Mouse (Mus musculus) spleen, postnatal 14 days (tissue): Measurements from ENCODE around the gene Galns.
A peak's percentile ranks its signal among the peaks of the same experiment; 100 is the strongest.

ENCODE experiments used
- DNase-seq, 2 experiments: peaks; one replicate each; pipeline ENCODE4 v3.0.0; 2021 to 2022; ENCODE audit warnings: low spot score in 2 of 2

Gene Galns

DNA sequence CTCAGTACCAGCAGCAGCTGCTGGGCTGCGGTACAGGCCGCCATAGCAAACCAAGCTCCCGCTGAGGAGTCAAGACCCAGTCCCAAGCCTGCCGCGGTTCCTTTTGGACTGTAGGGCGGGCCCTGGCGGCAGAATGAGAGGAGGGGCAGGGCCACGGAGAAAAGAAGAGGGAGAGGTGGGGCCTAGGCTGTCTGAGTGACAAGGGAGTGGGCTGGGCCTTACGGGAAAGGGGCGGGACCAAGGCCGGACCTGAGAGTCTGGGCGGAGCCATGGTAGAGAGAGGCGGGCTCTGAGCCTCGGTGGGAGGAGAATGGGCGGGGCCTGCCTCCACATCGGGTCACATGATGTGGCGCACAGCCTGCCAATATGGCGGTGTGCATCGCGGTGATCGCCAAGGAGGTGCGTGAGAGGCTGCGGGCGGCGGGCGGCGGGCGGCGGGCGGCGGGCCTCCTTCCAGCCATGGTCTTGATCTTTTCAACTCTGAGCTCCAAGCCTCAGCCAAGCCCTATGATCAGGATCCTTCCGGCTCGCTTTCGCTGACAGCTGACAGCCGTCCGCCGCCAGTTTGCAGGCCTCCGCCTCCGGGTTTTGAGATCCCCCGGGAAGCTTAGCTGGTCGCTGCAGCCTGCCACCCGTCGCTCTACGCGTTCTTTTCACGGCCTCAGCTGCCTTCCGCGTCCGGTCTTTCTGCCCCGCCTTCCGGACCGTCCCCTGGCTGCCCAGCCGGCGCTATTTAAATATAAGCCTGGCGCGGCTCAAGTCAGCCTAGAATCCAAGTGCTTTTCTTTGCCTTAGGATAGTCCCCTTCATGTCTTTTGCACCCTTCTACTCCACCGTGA lies at the start of gene Galns, which contains the start of gene Trappc2l:
Galns (minus strand) TSS at position 169 of the 839 bp plus-strand sequence.
Trappc2l (plus strand) TSS at position 346 of the 839 bp plus-strand sequence.
- peak; percentile 92 to 93 for DNase-seq

DNA sequence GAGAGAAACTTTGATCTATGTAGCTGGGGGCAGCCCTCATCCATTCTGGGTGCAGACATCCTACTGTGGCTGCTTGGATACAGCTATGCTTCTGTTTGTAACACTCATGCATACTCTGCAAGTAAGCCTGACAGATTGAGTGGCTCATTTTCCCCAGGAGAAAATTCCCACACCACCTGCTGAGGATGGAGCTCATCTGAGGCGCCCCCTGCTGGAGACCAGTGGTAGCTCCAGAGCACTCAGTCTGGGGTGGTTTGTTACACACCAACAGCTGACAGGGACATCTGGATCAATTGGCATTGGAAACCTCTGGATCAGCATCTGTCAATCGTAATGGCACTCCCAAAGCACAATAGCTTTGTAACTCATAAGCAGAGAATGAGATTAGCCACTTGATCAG lies 48.8 kb upstream of the Galns start:
- DNase-seq, result no peak

GRCm38 (mm10) chr8:122658807-122659160 lies 47.5 kb upstream of the Galns start:
- no peak for DNase-seq

- DNase-seq, result no peak
These were observed 47.0 kb upstream of the Galns start for GRCm38 (mm10) chr8:122658149-122658806.

- DNase-seq, result peak; percentile 52
These were observed 45.1 kb upstream of the Galns start for GRCm38 (mm10) chr8:122656056-122656999.

GRCm38 (mm10) chr8:122654768-122655167 lies 43.5 kb upstream of the Galns start:
- DNase-seq, result no peak

GRCm38 (mm10) chr8:122652643-122653042 lies 41.4 kb upstream of the Galns start:
- no peak for DNase-seq

DNA sequence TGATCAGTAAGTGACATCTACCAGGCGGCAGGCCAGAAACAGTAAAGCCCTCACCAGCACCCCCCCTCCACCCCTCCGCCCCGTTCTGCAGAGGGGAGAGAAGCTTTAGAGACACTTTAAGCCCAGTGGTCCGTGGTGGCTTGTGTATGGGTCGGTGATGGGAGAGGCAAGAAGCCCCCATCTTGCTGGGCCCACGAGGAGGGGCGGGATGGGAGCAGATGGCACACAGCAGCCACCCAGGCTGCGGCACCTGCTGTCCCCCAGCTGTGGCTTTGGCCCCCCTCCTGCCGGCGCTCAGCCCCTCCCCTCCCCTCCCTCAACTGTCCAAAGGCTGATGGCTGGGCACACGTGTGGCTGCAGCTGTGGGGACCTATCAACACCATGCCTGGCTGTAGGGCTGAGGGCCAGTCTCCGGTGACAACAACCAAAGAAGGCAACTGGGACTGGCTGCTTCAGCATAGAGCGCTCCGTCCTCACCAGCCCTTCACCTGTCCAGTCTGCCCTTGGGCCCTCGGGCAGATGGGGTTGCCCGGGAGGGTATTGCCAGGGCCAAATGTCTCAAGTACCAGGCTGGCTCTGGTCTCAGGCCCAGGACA lies 40.2 kb upstream of the Galns start:
- DNase-seq, result no peak

DNA sequence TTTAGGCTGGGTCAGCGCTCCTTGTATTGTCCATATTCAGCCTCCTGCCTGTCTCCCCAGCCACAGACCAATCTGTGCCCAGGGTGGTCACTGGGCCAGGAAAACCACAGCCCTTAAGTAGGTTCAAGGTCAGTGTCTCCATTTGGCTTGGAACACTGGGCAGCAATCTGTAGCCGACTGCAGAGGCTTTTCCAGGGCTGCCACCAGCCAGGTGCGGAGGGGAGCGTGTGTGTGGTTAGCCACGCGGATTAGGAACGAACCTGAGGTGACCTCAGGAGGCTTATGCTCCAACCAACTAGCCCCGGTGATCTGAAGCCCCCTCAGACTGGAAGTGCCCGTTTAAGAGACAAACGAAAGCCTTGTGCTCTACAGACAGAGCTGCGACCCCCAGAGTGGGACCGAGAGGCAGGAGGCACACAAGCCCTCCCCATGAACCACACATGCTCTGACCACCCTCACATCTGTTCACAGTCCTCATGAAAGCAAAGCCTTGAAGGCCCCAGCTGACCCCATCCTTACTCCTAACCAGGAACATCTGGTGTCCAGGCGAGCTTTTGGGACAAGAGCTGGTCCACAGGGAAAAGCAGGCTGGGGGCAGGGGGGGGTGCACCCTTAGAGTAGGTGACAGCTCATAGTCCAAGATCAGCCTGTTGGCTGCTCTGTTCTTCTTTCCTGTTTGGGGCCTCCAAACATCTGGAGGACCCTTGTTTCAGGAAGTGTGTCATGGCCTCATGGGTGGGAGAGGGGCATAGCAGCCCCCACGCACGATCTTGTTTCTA lies 37.1 kb upstream of the Galns start:
- DNase-seq, result no peak

- DNase-seq, result no peak
These were observed 35.1 kb upstream of the Galns start for GRCm38 (mm10) chr8:122646337-122646736.

- no peak for DNase-seq
These were observed 33.1 kb upstream of the Galns start for GRCm38 (mm10) chr8:122644175-122644954.

DNA sequence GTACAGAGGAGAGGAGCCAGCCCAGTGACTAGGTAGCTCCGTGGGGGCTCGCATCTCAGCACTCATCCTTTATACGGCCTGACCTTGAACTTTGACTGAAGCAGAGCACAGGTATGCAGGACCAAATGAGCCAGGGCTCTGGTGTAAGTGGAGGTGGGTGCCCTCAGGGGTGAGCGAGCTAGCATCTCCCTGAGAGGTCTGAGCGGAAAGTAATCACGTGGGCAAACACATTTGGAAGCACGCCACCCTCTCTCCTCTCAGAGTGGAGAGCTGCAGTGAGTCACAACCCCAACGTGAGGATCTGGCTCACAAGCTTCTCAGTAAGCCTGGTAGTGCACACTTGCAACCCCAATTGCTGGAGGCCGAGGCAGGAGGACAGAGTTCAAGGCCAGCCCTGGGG lies 30.8 kb upstream of the Galns start:
- DNase-seq, result no peak

GRCm38 (mm10) chr8:122641406-122641805 lies 30.1 kb upstream of the Galns start:
- DNase-seq, result no peak

GRCm38 (mm10) chr8:122640825-122641224 lies 29.6 kb upstream of the Galns start:
- no peak for DNase-seq

GRCm38 (mm10) chr8:122639521-122640248 lies 28.4 kb upstream of the Galns start:
- DNase-seq, result no peak

DNA sequence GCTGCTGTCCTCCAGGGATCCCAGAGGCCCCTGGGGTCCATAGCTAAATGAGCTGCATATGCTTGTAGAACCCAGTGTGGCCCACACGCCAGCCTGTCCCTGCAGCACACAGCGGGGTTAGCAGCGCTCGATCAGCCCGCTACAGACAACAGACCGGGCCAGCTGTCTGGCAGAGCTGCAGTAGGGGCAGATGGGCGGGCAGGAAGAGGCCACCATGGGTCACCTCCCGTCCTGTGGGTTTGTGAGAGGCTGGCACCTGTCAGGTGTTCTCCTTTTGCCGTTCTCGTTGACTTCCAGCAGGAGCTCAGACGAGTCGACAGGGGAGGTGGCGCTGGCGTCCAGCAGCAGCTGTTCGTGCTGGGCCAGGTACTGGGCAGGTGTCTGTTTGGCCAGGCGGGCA lies 27.3 kb upstream of the Galns start:
- DNase-seq, result no peak

DNA sequence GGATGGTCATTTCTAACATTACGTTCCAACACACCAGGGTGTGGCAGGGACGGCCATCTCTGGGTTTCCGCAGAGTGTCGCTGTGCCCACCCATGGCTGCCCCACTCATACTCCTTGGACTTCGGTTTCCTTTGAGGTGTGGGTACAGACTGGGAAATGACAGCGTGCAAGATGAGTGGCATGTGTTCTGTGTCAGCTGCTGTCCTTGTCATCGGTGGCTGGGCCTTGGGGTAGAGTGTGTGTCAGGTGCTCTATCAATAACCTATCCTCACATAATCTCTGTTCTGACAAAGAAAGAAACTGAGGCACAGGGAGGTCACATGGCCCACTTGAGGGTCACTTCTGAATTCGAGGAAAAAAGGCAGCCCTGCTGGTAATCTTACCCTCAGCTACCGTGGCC lies 26.0 kb upstream of the Galns start:
- no peak for DNase-seq

DNA sequence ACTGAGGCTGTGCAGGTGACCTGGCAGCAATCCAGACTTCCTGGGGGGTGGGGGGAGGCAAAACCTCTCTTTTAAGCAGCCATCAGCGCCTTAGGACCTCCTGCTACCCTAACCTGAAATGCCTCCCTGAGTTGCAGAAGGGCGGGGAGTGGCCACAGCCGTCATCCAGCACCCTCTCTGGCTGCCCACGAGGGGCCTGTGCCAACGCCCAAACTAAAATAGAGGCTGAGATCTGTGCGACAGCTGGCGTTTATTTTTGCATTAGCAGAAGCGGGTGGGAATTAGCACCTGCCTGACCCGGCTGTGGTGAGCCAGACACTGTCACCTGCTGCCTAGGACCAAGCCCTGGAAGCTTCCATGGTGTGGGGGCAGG lies 25.5 kb upstream of the Galns start:
- DNase-seq, result no peak
